Mouse (Mus musculus): ENCODE data around the gene Bcl7c.

GRCm38 (mm10) chr7:127693290-127693689 lies 15.4 kb downstream of the Bcl7c start:
- no peak for TF ChIP-seq EP300 (IDR thresholded peaks at IDR 0.05; ENCODE audit: low read length)
- TF ChIP-seq SMC3 (IDR thresholded peaks at IDR 0.05; ENCODE audit: low read depth, low read length): no peak
- TF ChIP-seq POLR2AphosphoS2 (IDR thresholded peaks at IDR 0.05; ENCODE audit: low read depth, low read length): no peak
- TF ChIP-seq POLR2A (IDR thresholded peaks at IDR 0.05; ENCODE audit: low read depth, low read length): no peak
- TF ChIP-seq ZMIZ1 (IDR thresholded peaks at IDR 0.05; ENCODE audit: low read depth, low read length): no peak
